Mouse (Mus musculus) cerebellum, adult 9-11 months (tissue): ENCODE data around the gene Zfp280d.

Experiments
- DNase-seq: peaks from one replicate; pipeline ENCODE4 v3.0.0; 2022

Gene Zfp280d

DNA sequence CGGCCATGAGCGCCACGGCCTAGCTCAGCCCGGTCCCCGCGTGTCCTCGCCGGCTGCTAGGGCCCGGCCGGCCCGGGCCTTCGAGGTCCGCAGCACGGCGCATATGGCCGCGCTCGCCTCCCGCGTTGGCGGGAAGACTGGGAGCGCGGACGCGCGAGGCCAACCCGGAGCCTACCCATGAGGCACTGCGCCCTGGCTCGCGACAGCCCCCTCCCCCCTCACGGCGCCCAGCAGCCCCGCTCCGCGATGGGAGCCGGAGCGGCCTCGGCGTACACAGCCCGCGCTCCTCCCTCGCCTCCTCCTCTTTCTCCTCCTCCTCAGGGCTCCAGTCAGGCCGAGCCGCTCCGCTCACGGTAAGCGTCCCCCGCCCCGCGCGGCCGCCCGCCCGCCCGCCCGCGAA lies at the start of gene Zfp280d:
TSS of gene Zfp280d (plus strand) at position 184 of the 400 bp plus-strand sequence.
- DNase-seq, result peak; percentile 94

DNA sequence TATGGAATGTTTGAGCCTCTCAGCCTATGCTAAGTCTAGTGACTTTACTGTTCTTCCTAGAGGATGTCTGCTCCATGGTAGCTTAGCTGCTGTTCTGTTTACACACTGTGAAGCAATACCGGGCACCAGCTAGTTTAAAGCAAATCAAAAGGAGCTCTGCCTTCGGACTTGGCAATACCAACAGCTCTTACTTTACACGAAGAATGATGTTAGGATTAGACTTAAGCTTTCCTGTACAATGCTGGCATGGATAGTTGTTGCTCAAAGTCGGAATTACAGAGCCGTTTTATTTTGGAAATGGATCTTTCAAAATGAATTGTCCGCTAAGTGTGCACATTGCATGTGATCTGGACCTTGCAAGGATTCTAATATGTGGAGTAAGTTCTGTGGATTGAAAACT lies 48.1 kb upstream of the Zfp280d start:
- no peak for DNase-seq

- no peak for DNase-seq
These were observed 22.0 kb upstream of the Zfp280d start for GRCm38 (mm10) chr9:72252656-72253055.

DNA sequence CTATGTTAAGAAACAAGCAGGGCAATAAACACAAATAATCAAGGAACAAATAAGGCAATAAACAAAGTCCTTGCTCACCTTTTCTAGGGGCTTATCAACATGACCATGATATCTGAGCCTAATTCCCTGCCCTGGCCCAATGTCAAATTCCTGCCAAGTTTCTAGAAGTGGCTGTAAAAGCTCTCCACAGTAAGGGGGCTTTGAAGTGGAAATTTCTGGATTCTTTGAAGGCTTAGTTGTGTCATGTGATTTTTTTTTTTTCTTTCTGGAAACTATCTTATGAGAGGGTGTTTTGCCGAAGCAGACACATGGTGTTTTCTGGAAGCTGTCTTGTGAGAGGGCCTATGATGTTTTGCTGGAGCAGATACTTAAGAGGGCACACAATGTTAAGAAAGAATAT lies 19.4 kb upstream of the Zfp280d start:
- DNase-seq, result no peak

GRCm38 (mm10) chr9:72256646-72257045 lies 18.0 kb upstream of the Zfp280d start:
- DNase-seq, result no peak

DNA sequence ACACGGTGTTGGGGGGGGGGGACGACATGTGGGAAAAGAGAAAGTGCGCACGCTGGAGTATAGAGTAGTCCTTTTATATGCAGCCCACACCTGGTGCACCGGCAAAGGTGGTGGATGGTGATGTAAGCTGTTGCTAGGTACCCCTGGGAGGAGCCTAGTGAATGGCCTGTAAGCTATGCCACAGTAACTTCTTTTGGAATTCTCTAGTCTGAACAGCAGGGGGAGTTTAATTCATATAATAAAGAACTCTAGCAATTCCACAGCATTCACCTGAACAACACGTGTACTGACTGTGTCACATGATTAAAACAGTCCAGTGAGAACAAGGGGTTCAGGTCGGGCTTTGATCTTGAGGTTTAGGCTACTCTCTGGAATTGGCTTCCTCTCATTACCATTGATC lies 14.3 kb upstream of the Zfp280d start:
- no peak for DNase-seq

DNA sequence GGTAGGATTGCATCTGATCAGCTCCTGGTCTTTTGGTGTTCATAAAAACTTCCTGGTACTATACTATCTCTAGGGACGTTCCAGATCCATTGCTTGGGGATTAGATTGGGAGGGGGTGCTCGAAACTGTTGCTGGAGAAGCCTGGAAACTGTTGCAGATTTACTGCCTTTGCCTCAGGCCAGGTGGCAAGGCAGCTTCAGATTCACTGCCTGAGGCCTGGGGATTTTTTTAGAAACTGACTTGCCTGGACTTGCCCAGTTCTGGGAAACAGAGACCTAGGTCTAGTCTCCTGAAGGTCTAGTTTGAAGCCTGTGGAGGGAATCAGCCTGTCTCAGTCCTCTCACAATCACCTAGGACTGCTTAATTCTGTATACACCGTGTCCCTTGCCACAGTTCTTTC lies 9.8 kb upstream of the Zfp280d start:
- no peak for DNase-seq

DNA sequence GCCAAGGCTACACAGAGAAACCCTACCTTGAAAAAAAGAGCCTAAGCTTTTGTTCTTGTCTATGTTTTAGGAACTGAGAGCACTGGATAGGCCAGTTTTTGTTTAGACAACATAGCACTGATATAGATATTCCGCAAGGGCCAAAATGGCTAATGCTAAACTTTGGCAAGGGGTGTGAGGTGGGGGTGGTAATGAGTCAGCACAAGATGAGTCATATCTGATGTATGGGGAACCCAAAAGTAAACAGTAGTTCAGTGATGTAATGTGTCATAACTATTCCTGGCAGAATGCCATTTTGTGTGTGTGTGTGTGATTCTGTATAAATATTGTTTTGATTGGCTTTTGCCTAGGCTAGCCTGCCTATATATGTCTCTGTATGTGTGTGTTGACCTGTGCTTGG lies 4.5 kb upstream of the Zfp280d start:
- no peak for DNase-seq

DNA sequence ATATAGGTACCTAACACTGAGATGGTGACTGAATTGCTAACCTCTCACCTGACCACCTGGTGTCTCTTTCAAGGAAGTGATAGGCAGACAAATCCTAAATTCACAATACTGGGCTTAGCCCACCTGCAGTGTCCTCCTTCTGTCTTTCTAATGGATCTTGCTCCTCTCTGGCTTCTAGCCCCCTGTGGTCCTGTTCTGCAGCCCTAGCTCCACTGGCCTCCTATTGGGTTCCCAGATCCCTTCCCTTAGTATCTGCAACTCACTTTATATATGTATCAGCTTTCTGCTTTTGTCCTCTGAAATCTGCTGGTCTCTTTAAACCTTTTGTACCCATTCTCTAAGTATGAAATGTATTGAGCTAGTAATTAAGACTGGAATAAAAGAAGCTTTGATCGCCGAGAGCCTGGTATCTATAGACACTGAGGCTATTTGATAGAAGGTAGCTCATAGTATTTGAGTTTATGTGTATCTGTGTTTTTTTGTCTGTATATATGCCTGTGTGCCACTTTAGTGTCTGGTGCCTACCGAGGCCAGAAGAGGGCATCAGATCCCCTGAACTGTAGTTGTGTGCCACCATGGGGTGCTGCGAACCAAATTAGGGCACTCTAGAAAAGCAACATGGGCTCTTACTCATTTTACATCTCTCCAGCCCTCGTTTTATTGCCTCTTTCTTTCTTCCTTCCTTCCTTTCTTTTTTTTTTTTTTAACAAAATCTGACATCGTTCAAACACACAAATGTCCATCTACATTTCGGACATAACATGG lies 832 bp upstream of the Zfp280d start:
- DNase-seq, result no peak

DNA sequence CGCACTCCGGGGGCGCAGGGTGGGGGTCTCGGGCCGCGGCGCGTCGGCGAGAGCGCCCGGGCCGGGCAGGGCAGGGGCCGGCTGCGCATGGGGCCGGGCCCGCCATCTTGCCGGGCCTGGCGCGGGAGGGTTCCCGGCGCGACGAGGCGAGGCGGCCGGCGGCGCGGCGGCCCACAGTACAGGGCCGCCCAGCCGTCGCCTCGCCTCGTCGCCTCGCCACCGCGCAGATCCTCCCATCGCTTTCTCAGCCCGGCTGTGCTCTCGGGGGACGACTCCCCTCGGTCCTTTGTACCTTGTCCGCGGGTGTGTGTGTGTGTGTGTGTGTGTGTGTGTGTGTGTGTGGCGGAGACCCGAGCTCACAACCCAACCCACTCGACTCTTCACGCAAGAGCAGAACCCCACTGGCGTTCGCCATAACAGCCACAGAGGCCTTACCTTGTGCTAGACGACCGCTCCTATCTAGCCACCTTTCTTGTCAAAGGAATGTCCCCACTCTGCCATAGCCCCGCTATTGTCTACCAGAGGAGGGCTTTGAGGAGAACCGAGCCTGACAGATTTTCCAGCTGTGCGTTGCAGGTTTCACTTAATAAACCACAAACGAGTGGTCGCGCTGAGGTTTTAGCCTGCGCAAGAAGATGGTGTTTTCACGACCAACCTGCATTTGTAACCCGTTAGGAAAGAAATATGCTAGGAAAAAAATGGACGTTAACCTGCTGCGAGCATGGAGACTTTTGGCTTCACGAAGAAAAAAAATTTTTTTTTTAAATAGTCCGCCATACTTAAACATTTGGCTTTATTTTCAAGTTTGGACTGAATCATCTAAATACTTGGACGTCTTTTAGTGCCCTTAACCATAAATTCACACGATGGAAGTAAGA lies 680 bp downstream of the Zfp280d start:
- DNase-seq, result peak; percentile 63

DNA sequence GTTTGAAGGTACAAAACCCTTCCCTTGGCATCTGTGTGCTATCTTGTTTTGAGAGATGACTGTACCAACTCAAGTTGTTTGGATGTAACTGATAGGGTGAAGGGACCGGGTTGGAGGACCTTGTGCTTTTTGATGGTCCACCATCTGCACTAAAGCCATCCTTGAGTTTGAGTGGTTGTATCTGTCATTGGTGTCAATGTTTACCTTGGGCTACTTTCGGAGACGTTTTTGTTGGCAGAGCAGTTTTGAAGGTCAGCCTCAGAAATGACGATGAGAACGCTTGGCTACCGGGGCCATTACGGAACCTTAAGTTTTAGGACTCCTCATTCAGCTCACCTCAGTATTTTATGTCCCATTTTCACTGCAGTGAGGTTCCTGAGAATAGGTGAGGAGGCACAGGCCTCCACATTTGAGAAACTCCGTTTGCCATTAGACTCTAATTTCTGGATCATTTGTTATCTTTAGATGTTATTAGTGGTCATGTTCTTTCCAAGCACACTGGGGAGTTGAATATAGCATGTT lies 1.4 kb downstream of the Zfp280d start:
- no peak for DNase-seq

DNA sequence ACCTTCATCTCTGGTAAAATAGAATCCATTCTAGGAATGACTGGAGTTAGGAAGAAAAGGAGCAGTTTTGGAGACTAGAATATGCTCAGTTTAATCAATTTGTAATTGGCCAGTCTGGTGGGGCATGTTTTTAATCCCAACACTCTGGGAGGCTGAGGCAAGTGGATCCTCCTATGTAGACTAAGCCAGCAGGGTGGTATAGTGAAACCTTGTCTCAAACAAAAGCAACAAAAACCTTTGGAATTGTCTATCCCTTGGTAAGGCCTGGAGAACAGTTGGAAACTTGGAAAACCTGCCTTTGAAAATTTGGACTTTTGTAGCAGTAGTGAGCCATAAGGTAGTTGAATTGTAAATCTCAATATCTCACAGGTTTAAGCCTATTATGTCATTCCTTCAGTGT lies 2.3 kb downstream of the Zfp280d start:
- no peak for DNase-seq

DNA sequence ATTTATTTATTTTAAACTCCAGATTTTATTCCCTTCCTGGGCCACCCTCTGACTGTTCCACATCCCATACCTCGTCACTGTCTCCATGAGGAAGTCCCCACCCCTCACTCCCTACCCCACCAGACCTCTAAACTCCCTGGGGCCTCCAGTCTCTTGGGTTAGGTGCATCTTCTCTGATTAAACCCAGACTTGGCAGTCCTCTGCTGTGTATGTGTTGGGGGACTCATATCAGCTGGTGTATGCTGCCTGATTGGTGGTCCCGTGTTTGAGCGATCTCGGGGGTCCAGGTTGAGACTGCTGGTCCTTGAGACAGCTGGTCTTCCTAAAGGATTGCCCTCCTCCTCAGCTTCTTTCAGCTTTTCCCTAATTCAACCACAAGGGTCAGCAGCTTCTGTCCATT lies 5.3 kb downstream of the Zfp280d start:
- DNase-seq, result no peak

DNA sequence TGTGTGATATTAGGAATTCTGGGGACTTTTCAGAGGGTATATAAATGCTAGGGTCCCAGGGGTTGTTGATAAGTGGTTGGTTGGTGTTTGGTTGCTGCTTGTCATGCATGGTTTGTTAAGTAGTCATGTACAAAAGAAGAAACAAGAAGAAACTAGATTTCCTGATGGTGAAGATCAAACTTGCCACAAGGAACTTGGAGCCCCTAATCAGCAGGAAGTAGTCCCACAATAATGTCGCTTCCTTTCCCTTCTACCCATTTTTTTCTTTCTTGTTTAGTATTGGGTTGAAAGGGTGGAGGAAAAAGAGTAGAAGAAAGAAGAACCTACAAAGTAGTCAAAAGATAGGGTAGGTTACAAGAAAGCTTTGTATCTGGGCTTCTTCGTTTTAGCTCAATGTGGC lies 13.0 kb downstream of the Zfp280d start:
- DNase-seq, result no peak

DNA sequence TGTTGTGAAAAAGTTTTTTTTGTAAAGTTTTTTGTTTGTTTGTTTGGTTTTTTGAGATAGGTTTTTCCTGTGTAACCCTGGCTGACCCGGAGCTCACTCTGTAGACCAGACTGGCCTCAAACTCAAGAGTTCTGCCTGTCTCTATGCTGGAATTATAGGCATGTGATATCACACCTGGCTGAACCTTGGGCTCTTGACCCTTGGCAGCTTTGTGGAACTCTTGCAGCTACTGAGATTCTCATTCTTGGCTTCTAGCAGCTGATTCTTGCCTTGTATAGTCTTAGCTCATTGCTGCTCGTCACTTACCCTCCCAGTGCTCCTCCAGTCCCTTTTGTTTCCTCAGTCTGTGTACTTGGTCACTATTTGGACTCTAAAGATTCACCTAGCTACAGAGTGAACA lies 13.6 kb downstream of the Zfp280d start:
- no peak for DNase-seq

DNA sequence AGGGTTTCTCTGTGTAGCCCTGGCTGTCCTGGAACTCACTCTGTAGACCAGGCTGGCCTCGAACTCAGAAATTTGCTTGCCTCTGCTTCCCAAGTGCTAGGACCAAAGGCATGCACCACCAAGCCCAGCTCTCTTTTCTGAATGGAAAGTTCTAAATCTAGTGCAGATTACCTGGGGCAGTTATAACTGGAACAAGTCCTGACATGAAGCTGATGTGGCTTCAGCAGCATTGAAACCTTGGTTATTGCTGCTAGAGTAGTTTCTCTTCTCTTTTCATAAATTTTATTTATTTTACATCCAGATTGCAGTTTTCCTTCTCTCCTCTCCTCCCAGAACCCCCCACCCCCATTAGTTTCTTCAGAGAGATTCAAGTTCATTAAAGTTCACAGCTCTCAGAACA lies 14.4 kb downstream of the Zfp280d start:
- DNase-seq, result no peak

GRCm38 (mm10) chr9:72294076-72294475 lies 19.4 kb downstream of the Zfp280d start:
- DNase-seq, result no peak

DNA sequence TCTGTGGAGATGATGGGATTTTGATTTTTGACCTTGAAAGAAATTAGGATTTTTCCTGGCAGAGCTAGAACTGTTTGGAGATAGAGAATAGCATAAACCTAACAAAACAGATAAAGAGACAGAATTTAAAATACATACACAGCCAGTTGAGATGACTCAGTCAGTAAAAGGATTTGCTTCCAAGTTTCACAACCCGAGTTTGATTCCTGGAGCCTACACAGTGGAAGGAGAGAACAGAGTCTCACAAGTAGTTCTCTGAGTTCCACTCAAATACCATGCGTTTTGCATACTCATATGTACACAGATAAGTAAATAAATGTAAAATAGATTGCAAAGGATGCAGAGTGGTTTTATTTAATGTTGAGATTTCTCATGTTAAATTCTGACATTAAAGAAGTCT lies 35.1 kb downstream of the Zfp280d start:
- DNase-seq, result no peak

- DNase-seq, result no peak
These were observed 58.6 kb downstream of the Zfp280d start for GRCm38 (mm10) chr9:72333221-72333620.

- DNase-seq, result no peak
These were observed 61.4 kb downstream of the Zfp280d start for GRCm38 (mm10) chr9:72336069-72336468.

- DNase-seq, result no peak
These were observed 64.5 kb downstream of the Zfp280d start for GRCm38 (mm10) chr9:72339119-72339518.

- no peak for DNase-seq
These were observed 69.2 kb downstream of the Zfp280d start for GRCm38 (mm10) chr9:72343844-72344243.

- DNase-seq, result no peak
These were observed 97.7 kb downstream of the Zfp280d start for GRCm38 (mm10) chr9:72372359-72372758.

DNA sequence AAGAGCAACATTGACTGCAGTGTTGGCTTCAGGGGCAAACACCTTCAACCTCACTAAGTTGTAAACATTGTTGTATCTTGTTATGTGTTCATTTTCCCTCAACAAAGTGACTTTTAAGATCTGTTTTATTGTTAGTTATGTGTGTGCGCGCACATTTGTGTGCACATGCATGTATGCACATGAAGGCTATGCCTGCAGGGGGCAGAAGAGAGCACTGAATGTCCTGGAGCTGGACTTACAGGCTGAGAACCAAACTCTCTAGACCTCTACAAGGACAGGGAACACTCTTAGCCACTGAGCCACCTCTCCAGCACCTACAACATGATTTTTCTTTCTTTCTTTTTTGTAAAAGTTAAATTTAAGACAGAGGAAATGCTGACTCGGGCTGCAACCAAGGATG lies 99.4 kb downstream of the Zfp280d start:
- DNase-seq, result no peak
